Mouse (Mus musculus) left cerebral cortex, adult 11 months (tissue): ENCODE data around the gene Fam186b.

ENCODE experiments used
- DNase-seq: peaks from one replicate; pipeline ENCODE4 v3.0.0; 2022; ENCODE audit warnings: low spot score

Gene Fam186b

GRCm38 (mm10) chr15:99295484-99295981 is at the start of gene Fam186b:
TSS of gene Fam186b (minus strand) at chr15:99295888.
- DNase-seq: no peak

GRCm38 (mm10) chr15:99344961-99345360 is 49.3 kb upstream of the Fam186b start:
- no peak for DNase-seq

GRCm38 (mm10) chr15:99344148-99344870 is 48.6 kb upstream of the Fam186b start:
- no peak for DNase-seq

GRCm38 (mm10) chr15:99343414-99344147 is 47.9 kb upstream of the Fam186b start:
- DNase-seq: peak; percentile 73

GRCm38 (mm10) chr15:99342194-99342981 is 46.7 kb upstream of the Fam186b start:
- no peak for DNase-seq

- DNase-seq: no peak
Observed at GRCm38 (mm10) chr15:99341102-99341501, 45.4 kb upstream of the Fam186b start.

DNA sequence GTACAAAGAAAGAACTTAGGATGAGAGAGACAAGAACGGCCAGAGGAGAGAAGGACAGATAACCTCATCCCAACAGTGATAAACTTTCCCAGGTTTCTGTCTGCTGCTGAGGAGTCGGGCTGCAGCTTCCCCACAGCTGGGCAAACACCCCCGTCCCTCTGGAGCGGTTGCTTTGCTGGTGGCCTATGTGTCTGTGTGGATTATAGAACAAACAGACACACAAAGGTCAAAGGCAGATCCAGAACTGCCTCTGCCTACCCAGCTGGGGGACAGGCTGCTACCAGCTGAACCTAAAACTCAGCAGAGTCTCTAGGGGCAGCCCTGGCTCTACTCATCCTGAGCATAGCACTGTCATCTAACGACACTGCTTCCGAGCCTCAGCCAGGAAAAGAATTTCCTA is 44.0 kb upstream of the Fam186b start:
- no peak for DNase-seq

DNA sequence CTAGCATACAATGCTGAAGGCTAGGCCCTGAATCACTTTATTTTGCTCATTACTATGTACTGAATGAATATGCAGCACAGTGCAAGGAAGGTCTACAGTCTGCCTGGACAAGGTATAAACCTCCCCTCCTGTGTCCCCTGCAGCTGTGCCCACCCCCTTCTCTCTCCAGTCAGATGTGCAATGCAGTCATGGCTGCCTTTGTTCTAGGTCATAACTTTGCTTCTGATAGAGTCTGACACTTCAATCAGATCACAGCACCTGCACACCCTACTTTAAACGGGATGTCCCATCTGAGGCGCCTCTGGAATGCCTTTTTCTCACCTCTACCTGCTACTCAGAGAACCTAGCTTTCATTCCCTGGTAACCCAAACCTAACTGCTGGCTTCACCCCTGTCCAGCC is 43.2 kb upstream of the Fam186b start:
- DNase-seq: no peak

- DNase-seq: no peak
Observed at GRCm38 (mm10) chr15:99335801-99336320, 40.2 kb upstream of the Fam186b start.

GRCm38 (mm10) chr15:99334500-99334899 is 38.8 kb upstream of the Fam186b start:
- no peak for DNase-seq

DNA sequence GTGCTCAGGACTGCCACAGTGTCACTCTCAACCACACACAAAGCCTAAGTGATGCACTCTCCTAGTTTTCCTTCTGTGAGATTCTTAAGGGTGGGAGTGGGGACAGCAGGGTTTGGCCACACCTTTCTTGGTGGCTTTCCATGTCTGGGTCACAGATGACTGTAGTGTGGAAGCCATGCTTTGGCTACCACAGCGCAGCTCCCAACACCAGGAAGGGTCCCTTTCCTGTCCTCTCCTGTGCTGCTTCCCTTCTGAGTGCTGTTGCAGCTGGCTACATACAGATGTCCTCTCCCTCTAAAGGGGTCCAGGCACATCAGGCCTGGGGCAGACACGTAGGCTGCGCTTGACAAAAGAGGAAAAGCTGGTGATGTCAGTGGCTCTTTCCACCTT is 38.0 kb upstream of the Fam186b start:
- no peak for DNase-seq

- DNase-seq: peak; percentile 33
Observed at GRCm38 (mm10) chr15:99332921-99333675, 37.4 kb upstream of the Fam186b start.

GRCm38 (mm10) chr15:99332111-99332510 is 36.4 kb upstream of the Fam186b start:
- DNase-seq: no peak

GRCm38 (mm10) chr15:99331341-99331740 is 35.7 kb upstream of the Fam186b start:
- DNase-seq: no peak

DNA sequence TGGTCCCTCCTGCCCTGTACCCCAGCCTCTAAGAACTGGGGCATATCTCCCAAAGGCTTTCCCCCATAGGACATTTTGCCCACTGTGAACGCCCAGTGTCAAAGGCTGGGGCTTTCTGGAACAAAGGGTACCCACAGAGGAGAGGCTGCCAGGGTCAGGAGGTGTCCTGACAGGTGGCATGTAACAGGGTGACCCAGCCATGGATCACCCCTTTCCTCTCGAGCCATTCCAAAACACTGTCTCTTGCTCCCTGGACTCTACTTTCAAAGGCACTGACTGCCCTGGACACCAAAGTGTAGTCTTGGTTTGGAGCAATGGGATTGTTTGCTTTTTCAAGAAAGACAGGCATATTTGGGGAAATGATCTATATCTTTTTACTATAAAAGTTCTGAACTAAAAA is 34.6 kb upstream of the Fam186b start:
- no peak for DNase-seq

GRCm38 (mm10) chr15:99328011-99328410 is 32.3 kb upstream of the Fam186b start:
- DNase-seq: no peak

- no peak for DNase-seq
Observed at GRCm38 (mm10) chr15:99326959-99327358, 31.3 kb upstream of the Fam186b start.

- no peak for DNase-seq
Observed at GRCm38 (mm10) chr15:99326407-99326806, 30.7 kb upstream of the Fam186b start.

DNA sequence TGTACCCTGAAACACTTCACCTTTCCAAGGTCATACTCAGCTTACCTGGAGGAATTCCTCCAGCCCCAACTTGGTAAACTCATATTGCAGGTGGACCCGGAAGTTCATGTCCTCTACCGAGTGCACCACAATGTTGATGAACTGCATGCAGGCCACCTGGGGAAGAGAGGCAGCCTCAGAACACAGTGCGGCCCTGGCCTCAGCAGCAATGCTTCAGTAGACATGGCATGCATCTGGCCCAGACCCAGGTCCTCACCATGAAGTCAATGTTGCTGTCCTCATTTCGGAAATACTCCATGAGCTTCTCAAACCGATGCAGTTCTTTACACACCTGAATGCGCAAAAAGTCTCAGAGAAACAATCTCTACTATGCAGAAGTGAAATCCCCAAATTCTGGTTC is 29.9 kb upstream of the Fam186b start:
- DNase-seq: no peak

DNA sequence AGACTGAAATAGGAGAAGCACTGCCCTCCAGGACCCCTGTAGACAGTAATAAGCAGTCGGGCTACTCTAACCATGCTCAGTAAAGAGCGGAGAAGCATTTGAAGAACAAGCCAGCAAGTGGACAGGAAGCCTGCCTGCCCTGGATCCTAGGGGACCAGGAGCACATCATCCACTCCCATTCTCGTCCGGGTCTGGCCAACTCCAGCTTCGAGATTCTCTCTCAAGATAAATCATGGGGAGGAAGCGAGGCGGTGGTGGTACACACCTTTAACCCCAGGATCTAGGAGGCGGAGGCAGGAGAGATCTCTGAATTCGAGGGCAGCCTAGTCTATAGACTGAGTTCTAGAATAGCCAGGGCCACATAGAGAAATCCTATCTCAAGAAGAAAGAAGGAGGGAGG is 28.5 kb upstream of the Fam186b start:
- DNase-seq: no peak

DNA sequence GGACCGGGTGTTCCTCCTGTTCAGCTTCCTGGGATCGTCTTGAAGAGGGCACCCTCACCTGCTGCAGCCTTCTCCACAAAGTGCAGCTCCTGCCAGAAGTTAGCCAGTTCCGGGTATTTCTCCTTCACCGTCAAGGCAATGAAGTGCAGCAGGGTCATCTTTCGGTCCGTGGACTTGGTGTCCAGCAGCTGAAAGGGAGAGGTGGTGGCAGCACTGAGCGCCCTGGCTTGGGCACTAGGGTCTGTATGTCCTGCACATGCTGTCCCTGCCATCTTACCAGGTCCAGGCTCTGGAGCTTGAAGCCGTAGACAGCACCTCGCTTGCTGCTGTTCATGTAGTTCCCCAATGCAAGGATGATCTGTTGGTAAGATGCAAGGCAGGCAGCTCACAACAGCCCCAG is 25.3 kb upstream of the Fam186b start:
- DNase-seq: no peak
